Mouse (Mus musculus) ovary, postnatal 14 days (tissue): ENCODE data around the gene Rbm17.
"Not testable (repeated sequence)": the region's sequence is repeated elsewhere in the genome, so short reads cannot be mapped to it uniquely, and the experiment has no call there.

Experiments used
- DNase-seq: peaks from one replicate; pipeline ENCODE4 v3.0.0; 2022; ENCODE audit warnings: low spot score

Gene Rbm17

DNA sequence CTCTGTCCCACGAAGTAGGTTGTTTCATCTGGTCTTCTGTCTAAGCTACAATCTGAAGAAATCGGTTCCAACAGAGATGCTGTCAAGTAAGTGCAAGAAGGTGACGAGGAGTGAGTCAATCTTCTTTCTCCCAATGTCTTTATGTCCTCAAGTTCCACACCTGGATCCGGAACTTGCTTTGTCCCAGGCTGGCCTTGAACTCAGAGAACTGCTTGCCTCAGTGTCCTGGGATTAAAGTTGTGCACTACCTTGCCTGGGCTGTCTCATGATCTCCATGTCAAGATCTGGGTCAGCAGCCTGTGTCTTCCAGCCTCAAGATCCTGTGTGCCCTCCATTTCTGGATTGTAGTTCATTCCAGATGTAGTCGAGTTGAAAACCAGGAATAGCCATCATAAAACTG, at the start of gene Rbm17:
Gene Rbm17, minus strand, starts transcription at position 101 of the 400 bp plus-strand sequence.
- DNase-seq, result no peak

DNA sequence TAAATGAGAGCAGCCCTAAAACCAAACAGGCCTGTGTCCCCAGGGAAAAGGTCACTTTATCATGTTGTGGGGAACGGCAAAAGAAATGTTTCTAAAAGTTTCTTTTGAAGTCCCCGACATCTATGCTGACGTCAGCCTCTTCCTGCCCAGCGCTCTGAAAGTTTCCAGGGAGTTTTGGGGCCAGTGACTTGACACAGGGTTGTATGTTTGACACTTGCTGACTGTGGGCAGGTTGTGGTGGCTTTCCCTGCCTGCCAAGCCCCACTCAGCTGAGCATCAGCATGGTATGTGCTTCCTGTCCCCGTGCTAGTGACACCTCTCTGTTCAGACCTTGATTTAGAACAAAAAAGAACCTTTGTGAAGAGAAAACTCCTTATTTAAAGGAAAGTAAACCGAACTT, 49.4 kb upstream of the Rbm17 start:
- DNase-seq, result no peak

DNA sequence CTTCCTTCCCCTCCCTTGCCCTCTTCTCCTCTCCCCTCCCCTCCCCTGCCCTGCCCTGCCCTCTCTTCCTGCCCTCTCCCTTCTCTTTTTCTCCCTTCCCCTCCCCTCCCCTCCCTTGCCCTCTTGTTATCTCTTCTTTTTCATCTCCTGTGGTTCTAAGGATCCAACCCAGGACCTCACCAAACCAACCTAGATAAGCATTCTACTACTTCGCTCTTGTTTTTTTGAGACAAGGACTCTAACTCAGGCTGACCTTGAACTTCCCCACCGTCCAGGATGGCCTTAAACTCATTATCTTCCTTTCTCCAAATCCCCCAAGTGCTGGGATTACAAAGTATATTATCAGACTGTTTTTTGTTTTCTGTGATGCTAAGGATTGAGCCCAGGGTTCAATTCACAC, 48.8 kb upstream of the Rbm17 start:
- DNase-seq, result no peak

DNA sequence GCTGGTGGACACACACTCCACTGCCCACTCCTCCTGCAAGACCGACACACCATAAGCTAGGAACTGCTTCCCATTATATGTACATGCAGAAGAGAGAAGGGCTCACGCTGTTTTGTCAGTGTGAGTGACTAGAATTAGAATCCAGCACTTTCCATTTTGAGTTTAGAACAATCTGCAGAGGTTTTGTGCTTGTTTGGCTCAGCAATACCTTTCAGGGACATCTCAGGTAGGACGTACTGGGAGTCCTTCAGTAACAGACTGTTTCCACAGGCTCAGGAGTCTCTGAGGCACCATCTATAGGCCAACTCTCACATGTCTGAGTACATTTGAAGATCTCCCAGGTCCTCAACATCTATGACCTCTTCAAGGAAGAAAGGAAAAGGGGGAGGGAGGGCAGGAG, 48.2 kb upstream of the Rbm17 start:
- no peak for DNase-seq

DNA sequence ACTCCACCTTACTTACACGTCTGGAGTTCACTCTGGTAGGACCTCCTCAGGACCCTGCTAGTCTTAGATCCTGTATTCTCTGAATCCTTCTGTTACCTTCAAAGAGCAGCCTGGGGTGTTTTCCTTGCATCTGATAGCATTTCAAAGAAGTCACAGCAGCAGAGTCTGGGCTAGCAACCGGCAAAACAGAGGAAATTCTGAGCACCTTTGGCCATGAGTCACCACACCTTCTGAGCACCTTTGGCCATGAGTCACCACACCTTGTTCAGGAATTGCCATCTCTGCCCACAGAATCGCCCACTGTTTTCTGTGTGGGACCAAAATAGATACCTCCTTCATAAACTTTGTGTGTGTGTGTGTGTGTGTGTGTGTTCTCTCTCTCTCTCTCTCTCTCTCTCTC, 47.5 kb upstream of the Rbm17 start:
- no peak for DNase-seq

DNA sequence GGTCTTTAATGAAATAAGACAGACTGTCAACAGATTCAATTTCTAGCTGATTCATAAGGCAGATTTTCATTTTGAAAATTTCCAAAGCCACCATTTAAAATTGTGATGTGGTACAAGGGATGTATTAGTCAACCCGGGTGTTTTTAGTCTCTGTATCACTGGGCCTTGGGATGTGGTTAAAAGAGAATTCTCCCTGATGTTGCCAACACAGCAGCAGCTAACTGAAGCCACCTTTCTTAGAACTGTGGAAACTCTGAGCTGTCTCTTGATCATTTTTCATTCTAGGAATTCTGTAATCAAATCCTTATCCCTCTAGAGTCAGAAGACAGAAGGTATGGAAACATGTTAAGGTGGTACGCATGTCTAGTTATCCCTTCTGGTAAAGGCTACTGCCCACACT, 41.3 kb upstream of the Rbm17 start:
- no peak for DNase-seq

DNA sequence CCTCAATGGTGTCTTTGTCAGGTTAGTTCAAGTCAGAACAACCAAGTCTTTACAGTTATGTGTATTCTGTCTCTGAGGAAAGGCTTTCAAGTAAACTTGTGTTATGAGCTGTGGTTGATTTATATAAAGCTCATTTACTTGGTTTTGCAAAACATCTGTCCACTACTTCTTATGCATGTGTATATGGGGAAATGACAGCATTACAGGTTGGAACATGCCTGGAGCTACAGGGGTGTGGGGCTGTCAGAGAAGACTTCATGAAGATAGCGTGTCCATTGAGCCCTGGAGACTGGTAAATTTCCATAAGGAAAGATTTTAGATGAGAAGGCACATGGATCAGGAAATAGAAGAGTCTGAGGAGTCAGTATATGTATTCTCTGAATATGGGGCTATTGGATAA, 40.1 kb upstream of the Rbm17 start:
- no peak for DNase-seq

DNA sequence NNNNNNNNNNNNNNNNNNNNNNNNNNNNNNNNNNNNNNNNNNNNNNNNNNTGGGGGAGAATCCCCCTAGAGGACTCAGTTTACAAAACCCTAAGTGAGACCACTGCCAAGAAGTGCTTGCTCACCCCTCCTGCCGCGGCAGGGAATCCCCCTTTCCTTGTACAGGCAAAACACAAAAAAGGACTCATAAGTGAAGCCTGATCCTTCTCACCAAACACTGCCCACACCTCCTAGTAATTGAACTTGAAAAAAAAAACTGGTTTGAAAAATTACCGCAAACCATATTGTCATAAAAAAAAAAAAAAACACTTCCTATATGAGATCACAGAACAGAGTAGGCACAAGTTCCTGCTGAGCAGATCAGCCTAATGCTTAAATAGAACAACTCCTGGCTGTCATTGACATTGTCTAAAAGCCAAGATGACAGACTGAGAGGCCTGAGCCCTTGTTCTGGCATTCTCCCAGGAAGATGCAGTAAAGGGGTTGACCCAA, 38.5 kb upstream of the Rbm17 start, which contains the start of gene Il2ra:
Gene Il2ra, plus strand, starts transcription at position 357 of the 491 bp plus-strand sequence.
- DNase-seq, result no peak

DNA sequence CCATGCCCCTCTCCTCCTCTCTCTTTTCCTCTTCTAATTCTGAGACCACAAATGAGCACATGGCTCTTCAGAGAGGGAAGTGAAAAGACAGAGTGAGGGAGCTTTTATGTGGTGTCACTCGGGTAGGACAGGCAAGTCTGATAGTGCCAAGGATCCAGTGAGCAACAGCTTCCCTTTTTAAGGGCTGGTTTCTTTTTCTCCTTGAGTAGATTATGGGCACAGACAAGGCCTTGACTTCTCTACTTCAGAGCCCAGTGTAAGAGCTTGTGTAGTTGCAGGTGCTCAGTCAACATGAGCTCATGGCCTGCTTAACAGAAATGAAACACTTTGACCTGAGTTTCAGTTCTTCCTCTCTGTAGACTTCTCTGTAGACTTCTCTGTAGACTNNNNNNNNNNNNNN, 33.2 kb upstream of the Rbm17 start:
- no peak for DNase-seq

DNA sequence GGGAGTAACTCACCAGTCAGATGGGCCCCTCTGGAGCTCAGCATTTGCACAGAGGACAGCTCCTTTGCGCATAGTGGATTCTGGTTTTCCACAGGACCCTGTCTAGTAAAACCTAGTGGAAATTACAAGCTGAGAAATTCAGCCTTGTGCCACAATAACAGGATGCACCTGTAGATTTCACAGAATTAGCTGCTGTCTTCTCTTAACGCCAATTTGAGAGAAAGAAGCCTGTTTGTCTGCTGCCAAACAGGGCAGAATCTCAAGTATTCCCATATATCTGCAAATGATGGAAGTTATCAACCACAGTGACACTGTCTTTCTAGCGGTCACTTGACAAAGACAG, 32.2 kb upstream of the Rbm17 start:
- DNase-seq, result no peak

DNA sequence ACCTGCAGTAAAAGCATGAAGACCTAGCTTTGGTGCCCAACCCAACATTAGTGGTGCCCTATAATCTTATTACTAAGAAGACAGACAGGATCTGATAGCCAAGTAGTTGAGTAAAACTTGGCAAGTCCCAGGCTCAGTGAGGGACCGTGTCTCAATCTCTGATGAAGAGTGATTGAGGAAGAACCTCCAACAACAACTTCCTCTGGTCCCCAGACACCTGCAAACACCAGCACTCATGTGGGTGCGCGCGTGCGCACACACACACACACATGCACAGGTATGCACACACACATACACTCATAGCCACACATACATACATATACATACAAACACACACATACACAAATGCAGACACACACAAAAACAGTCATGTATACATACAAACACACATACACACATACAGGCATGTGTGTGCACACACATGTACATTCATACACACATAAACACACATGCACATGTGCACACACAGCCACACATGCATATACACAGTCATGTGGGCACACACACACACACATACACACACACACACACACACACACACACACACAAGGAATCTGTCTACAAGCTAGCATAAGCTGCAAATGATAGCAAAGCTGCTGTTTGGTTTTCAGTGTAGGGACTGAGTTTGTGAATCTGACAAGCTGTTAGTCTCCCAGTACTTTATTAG, 31.7 kb upstream of the Rbm17 start:
- DNase-seq, result no peak

DNA sequence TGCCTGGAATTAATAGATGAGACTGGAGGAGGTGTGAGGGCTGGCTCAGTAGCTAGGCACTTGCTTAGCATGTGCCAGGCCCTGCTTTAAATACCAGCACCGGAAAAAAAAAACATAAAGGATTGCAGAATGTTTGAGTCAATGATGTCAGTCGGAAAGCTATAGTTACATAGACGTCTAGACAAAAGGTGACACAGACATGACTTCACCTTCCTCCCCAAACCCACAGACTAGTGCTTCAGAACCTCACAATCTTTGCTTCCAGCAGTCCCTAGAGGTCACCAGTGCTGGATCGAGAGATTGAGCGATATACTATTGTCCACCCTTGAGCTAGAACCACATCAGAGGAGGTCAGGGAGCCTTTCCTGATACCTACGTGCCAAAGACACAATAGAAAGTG, 31.1 kb upstream of the Rbm17 start:
- DNase-seq, result no peak

DNA sequence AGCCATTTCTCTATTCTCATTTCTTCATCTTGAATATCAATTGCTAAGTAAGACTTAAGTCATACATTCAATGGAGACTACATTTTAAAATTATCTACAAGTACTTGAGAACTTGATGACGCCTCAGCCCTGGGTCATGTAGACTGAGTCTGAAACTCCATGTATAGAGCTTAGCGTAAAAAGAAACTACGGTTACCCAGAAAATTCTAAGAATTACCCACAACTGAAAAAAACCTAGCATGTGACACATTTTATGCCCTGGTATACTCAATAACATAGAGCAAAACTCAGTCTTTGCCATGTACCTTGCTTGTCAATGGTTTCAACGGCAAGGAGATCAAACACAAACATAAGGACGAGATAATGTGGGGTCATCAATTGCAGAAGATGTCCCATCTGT, 21.9 kb upstream of the Rbm17 start, which contains the start of gene Gm17490:
Gene Gm17490, minus strand, starts transcription at position 375 of the 400 bp plus-strand sequence.
- no peak for DNase-seq

DNA sequence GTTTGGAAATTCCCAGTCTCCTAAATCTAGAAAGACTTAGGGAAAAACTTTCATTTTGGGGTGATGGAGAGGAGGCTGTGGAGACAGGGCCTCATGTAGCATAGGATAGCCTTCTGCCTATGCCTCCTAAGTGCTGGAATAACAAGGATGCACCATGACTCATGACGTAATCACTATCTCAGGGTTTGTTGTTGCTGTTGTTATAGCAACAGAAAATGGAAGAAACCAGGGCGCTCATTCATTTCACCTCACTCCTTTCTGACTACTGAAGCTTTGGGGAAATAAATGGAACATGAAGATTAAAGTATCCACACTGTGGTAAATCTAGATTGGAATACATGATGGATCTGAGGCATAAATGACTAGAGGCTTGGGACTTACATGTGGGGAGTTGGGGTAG, 19.8 kb upstream of the Rbm17 start:
- no peak for DNase-seq

DNA sequence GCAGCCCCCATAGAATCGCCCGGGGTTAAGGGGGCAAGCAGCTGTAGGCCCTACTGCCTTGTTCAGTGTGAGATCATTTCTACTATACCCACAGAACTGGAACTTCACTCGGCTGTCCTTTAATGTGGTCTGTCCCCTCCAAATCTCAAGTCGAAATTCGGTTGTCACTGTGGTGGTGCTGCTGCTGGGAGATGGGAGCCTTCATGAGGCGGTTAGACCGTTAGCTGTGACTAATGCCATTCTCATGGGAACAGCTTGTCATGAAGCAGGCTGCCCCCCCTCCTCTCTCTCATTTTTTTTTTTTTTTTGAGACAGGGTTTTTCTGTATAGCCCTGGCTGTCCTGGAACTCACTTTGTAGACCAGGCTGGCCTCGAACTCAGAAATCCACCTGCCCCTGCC, 19.2 kb upstream of the Rbm17 start:
- DNase-seq, result no peak

DNA sequence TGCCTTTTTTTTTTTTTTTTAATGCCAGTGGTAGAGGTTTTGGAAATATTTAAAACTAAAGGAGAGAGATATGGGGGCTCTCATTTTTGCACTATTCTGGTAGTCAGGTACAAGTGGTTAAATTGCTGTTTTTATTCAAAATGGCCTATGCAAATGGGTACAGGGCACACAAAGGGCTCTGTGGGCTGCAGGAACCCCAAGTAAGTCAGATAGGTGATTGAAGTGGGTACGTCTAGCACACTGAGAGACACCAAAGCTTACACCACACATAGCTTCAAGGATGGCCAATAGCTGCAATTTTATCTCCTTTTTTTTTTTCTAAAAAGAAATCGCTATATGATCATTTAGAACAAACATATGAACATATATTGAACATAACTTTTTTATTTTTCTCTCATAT, 15.6 kb upstream of the Rbm17 start:
- DNase-seq, result no peak

DNA sequence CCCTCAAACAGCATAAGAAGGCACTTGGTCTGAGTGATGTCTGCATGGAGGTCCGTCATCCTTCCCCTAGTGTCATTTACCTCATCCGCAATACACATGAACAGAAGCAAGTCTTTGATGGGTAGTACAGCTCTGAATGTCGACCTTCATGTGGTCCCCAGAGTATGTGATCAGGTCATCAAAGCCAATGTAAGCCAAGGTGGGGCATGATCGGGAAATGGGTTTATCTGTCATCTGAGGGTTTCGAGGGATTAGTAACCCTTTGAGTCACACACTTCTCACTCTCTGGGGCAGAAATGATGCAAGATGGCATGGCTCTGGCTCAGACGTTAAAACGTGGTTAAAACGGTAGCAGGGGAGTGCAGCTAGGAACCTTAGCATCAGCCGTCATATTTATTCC, 12.9 kb upstream of the Rbm17 start:
- no peak for DNase-seq

DNA sequence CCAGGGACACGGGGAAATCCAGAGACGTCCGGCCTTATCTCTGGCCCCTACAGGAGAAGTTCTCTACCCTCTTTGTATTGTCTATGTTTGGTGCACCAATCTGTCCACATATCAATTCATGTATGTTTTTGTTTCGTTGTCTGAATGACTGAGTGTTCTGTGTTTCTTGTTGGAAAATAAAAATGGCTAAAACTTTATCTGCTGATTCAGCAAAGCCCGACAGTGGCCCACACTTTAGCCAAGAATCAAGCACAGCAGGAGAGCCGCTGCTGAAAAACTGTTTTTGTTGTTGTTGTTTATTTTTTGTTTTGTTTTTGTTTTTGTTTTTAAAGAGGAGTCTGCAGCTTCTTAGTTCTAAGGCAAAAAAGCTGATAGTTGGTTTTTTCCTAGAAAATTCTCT, 9.0 kb upstream of the Rbm17 start:
- not testable (repeated sequence) for DNase-seq

DNA sequence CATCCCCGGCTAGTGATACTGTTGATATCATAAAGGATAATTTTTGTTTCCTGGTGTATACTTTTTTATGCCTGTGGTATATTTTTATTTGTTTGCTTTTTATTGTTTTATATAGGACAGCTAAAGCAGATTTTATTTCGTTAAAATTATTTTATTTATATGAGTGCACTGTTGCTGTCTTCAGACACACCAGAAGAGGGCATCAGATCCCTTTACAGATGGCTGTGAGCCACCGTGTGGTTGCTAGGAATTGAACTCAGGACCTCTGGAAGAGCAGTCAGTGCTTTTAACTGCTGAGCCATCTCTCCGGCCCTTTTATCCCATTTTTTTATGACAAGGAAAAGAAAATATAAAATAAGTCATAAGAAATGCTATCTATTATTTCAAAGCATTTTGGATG, 2.8 kb upstream of the Rbm17 start:
- not testable (repeated sequence) for DNase-seq

DNA sequence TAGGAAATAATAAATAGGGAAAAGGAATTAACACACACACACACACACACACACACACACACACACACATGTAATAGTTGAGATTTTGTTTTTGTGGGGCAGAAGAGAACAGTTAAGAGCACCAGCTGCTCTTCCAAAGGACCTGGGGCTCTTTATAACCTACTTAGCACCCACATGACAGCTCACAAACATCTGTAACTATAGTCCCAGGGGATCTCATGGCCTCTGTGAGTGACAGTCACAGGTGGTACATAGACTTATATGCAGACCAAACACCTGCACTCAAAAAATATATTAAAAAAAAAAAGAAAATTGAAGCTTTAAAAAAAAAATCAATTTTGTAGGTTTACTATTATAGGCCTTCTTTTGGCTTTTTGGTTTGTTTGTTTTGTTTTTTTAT, 958 bp upstream of the Rbm17 start:
- DNase-seq, result no peak

DNA sequence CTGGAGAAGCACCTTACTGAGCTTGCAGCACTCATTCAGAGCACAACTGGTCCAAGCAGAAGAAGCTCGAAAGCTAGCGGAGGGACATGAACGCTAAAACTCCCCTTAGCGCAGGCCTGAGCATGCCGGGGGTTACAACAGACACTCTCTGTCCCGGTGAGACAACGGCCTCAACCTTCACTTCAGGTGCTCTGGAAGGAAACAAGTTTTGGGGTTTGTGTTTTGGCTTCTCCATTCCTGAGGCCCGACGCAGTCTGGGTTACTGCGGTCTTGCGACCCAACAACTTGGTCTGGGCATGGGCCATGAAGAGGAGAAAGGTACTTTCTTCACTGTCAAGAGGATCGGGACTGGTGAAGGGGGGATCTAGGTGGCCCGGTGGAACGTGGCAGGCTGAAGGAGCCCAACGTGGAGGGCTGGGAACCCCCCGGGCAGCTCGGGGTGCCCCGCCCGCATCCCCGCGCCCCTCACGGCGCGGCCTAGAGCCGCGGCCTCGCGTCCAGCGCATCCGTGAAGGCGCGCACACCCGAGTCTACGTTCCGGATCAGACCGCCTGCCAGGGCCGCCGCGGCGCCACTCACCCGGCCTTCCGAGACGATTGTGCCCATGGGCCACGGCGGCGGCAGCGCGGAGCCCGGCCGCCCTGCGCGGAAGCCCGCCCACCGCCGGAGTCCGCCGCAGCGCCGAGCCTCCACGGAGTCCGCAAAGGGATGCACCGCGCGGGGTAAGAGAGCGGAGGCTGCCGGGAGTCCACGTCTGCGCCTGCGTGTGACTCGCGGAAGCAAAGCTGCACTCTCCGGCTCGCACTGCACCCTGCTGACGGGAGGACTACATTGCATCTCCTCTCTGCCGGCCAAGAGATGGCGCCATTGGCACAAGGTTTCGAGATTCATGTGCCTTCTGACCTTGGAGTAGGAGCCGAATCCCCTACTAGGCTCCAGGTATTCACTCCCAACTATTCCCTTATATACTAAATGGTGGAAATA, 1.2 kb downstream of the Rbm17 start:
- DNase-seq, result peak; percentile 95

DNA sequence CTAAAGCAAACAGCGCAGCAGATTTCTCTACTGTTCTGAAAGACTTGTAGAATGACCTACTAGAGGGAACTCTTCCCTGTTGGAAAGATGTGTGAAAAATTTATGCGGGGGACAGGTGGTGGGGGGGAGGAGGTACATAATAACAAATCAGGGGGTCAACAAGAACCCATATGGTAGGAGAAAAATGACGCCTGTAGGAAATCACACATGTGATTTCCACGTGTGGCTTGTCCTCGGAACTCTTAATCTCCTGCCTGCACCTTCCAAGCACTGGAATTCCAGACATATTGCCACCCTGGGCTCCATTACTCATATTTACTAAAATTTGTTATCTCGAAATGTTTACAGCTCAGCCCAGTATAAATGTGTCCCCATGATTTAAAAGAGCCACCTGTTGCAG, 2.2 kb downstream of the Rbm17 start:
- DNase-seq, result no peak

DNA sequence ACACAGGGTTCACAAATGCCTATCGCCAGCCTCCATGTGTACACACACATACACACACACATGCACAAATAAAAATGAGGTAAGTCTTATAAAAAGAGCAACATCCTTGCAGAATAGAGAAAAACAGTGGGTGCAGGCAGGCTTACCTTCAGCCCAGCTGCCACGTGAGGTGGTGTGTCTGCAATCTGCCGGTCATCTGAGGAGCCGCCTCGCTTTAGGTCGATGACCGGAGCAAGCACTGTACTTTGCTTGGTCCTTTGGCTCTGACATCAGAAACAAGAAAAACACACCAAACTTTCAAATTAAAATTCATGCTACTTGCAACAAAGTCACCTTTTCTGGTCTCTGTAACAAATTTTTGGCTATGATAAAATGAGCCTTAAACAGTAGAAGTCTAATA, 6.0 kb downstream of the Rbm17 start:
- DNase-seq, result no peak
